Mouse (Mus musculus) heart, postnatal 0 days (tissue): ENCODE measurements around the gene Frs3. TPM values are rescaled to one million over a fixed set of nuclear protein-coding genes. Genes with fewer than 3 reads are reported as not detected.

ENCODE experiments used
- ATAC-seq: fragments of 200-750 bp; cut with Nextera tagmentation; 2 replicates; pipeline ENCODE4 v1.8.0; 2017; ENCODE audit warnings: low read depth, moderate number of reproducible peaks, moderate library complexity; ENCODE audit not compliant: insufficient read depth
- DNase-seq: peaks from one replicate; pipeline ENCODE4 v3.0.0-alpha.2; 2016; ENCODE audit warnings: low spot score
- H3K27ac ChIP-seq: fragments of 300-500 bp; sonication (generic); 2 replicates; pipeline ENCODE4 v1.5.1; 2014; ENCODE audit warnings: low read depth, mild to moderate bottlenecking
- H3K27me3 ChIP-seq: fragments of 300-500 bp; sonication (generic); 2 replicates; pipeline ENCODE4 v1.6.1; 2014; ENCODE audit warnings: low read length, mixed read lengths; ENCODE audit not compliant: control insufficient read depth, insufficient read depth
- H3K36me3 ChIP-seq: fragments of 300-500 bp; sonication (generic); replicated peaks from 2 replicates; pipeline ENCODE4 v1.6.1; 2014; ENCODE audit warnings: low read length, mixed read lengths; ENCODE audit not compliant: control insufficient read depth, insufficient read depth
- H3K4me1 ChIP-seq: fragments of 300-500 bp; sonication (generic); 2 replicates; pipeline ENCODE4 v1.6.1; 2014; ENCODE audit warnings: antibody characterized with exemption; ENCODE audit not compliant: control insufficient read depth, insufficient read depth
- H3K4me2 ChIP-seq: fragments of 300-500 bp; sonication (generic); 2 replicates; pipeline ENCODE4 v1.6.1; 2014; ENCODE audit warnings: low read depth, mild to moderate bottlenecking, low read length, moderate library complexity
- H3K4me3 ChIP-seq: fragments of 300-500 bp; sonication (generic); 2 replicates; pipeline ENCODE4 v1.5.1; 2014; ENCODE audit warnings: low read depth, low read length
- H3K9ac ChIP-seq: fragments of 300-500 bp; sonication (generic); replicated peaks from 2 replicates; pipeline ENCODE4 v1.6.1; 2014; ENCODE audit warnings: low read depth, low read length, mixed read lengths
- H3K9me3 ChIP-seq: fragments of 300-500 bp; sonication (generic); replicated peaks from 2 replicates; pipeline ENCODE4 v1.6.1; 2016; ENCODE audit warnings: low read length; ENCODE audit not compliant: control insufficient read depth
- CTCF ChIP-seq: IDR thresholded peaks from 2 replicates; pipeline ENCODE4 v1.5.1; 2016; ENCODE audit warnings: antibody characterized with exemption, control low read depth, low read depth
- EP300 ChIP-seq: IDR thresholded peaks from 2 replicates; pipeline ENCODE4 v1.6.1; 2016; ENCODE audit warnings: antibody characterized with exemption, low read depth
- WGBS: fragments of 180-500 bp; shearing (Covaris S2); extraction: QIAGEN DNeasy Blood & Tissue Kit; methylation state at CpG from one replicate; pipeline ENCODE4 v1.1.7; 2014; 5-methylcytosine and 5-hydroxymethylcytosine counted together
- polyA plus RNA-seq: library from polyadenylated mRNA; unstranded; fragments of >200 nt; fragmentation: Nextera tagmentation; extraction: Ambion mirVana; gene quantifications from 2 replicates; pipeline ENCODE4 v1.2.1, GENCODE M21; 2015
- total RNA-seq: library from RNA; depleted of rRNA; stranded (reverse); fragments of >200 nt; gene quantifications from 2 replicates; pipeline ENCODE4 v1.2.3, GENCODE M21; 2014; ENCODE audit warnings: low replicate concordance

Gene Frs3
- total and polyA plus RNA-seq, 2 experiments from 2014 or later = 4.2 to 18.9 TPM

GRCm38 (mm10) chr17:47735553-47736100, 46.8 kb downstream of the Frs3 start:
- H3K4me2 ChIP-seq = no peak overlapping the region
- ATAC-seq = no peak
- 70% methylated on average over 14 of the region's 14 CpGs for WGBS
- no peak overlapping the region for H3K4me3 ChIP-seq
- H3K36me3 ChIP-seq = no peaks in the 10 kb centered on the region
- no peaks in the 10 kb centered on the region for H3K27me3 ChIP-seq
- DNase-seq = no peak
- TF ChIP-seq EP300 = no peak
- TF ChIP-seq CTCF = no peak
- no peak overlapping the region for H3K9ac ChIP-seq
- H3K4me1 ChIP-seq = peaks cover 13% of the 10 kb centered on the region; the same call in 1 of the 2 replicates
- H3K9me3 ChIP-seq = no peaks in the 10 kb centered on the region
- no peak overlapping the region for H3K27ac ChIP-seq

- Histone ChIP-seq H3K36me3 (no peaks in the 10 kb centered on the region), H3K4me3 (peak within 1 kb of the TSS; percentile 93), H3K9me3 (no peaks in the 10 kb centered on the region), H3K27me3 (no peaks in the 10 kb centered on the region), H3K4me1 (peaks cover 17% of the 10 kb centered on the region; the same call in 1 of the 2 replicates), H3K27ac (peak within 1 kb of the TSS; percentile 94), H3K9ac (peak within 1 kb of the TSS; percentile 92), H3K4me2 (peak within 1 kb of the TSS; percentile 95)
- ATAC-seq (peak; percentile 78), DNase-seq (peak; percentile 92)
- under 1% methylated on average over 45 of the region's 47 CpGs for WGBS
- TF ChIP-seq CTCF = peak; percentile 91
- TF ChIP-seq EP300 = no peak
Measured at GRCm38 (mm10) chr17:47736856-47737255, 48.0 kb downstream of the Frs3 start, which contains the start of gene Tfeb. TSS of gene Tfeb (plus strand) at chr17:47737030.

- Histone ChIP-seq H3K27me3 (no peaks in the 10 kb centered on the region), H3K27ac (peak overlapping the region; percentile 94), H3K4me1 (peaks cover 17% of the 10 kb centered on the region; the same call in 1 of the 2 replicates), H3K4me2 (peak overlapping the region; percentile 95), H3K9me3 (no peaks in the 10 kb centered on the region), H3K9ac (peak overlapping the region; percentile 92), H3K36me3 (no peaks in the 10 kb centered on the region), H3K4me3 (peak overlapping the region; percentile 93)
- DNase-seq (peak; percentile 77), ATAC-seq (peak; percentile 88)
- WGBS = under 1% methylated on average over 56 of the region's 60 CpGs
- TF ChIP-seq CTCF = no peak
- TF ChIP-seq EP300 = no peak
Measured at GRCm38 (mm10) chr17:47737271-47738065, 48.6 kb downstream of the Frs3 start.

GRCm38 (mm10) chr17:47738066-47738878, 49.4 kb downstream of the Frs3 start:
- Histone ChIP-seq H3K36me3 (no peaks in the 10 kb centered on the region), H3K27ac (peak overlapping the region; percentile 94), H3K4me2 (peak overlapping the region; percentile 95), H3K4me1 (peaks cover 24% of the 10 kb centered on the region; the same call in 1 of the 2 replicates), H3K9ac (peak overlapping the region; percentile 92), H3K9me3 (no peaks in the 10 kb centered on the region), H3K4me3 (peak overlapping the region; percentile 93), H3K27me3 (no peaks in the 10 kb centered on the region)
- no peak for DNase-seq
- peak; percentile 12 for ATAC-seq
- WGBS = 1% methylated on average over 58 of the region's 61 CpGs
- TF ChIP-seq CTCF (no peak), EP300 (no peak)
